7 mouse cellular contexts compared by ENCODE assay signal in the genomic region with DNA sequence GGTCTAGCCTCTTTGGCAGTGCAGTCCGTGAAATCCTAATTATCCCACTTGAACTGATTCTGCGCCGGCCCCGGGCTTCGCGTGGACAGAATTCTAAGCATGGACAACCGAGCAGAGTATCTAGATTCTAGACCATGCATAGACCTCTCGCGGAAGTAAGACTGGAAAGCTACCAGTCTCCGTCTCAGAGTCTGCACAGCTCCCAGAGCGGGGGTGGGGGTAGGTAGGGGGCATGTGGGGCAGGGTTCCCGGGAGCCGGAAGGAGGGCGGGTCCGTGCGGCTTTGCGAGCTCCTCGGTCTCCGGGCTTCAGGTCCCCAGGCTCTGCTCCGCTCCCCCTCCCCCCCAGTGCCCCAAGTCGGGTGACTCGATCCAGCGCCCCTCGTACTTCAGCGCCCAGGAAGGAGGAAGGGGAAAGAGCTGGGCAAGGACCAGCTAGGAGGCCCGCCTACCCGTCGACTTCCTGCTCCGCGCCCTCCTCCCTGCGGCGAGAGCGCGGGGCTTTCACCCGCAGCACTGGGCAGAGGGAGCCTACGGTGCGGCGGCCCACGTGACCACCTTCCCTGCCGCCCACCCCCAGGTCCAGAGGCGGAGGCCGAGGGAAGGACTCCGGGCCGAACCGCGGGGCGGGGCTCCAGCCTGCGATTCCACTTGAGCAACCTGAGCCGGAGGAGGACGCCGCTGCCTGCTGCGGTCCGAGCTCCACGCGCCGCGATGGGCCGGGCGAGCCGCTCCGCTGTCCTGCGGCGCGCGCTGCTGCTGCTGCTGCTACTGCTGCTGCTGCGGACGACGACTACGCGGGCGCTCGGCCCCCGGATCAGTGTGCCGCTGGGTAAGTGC. TPM values are rescaled to one million over a fixed set of nuclear protein-coding genes. Genes with fewer than 3 reads are reported as not detected.
DNase-seq lines count a peak whose midpoint lies in the region; ATAC-seq and TF ChIP-seq lines count a peak whose summit lies in the region.

No protein-coding gene starts in this region.

- TF ChIP-seq POLR2A in spleen, adult 2 months (IDR thresholded peaks at IDR 0.05; ENCODE audit: low read depth, low read length): peak; percentile 44

- H3K4me3 ChIP-seq in embryonic facial prominence, embryonic 10.5 days: peak overlapping the region; percentile 79
- peak overlapping the region; percentile 70 for H3K4me3 ChIP-seq in limb, embryonic 12.5 days (replicated peaks)
- H3K4me3 ChIP-seq in midbrain, embryonic 14.5 days (replicated peaks; ENCODE audit: low read depth, low read length): peak overlapping the region; percentile 75
- H3K4me3 ChIP-seq in spleen, adult 2 months (ENCODE audit: extremely low read depth, insufficient read depth, insufficient read length): peak overlapping the region; percentile 91

- H3K9ac ChIP-seq in limb, embryonic 12.5 days (replicated peaks): peak overlapping the region; percentile 81
- peak overlapping the region; percentile 86 for H3K9ac ChIP-seq in midbrain, embryonic 14.5 days (replicated peaks; ENCODE audit: low read length)

- peak overlapping the region; percentile 97 for H3K27ac ChIP-seq in embryonic facial prominence, embryonic 10.5 days (replicated peaks)
- peak overlapping the region; percentile 96 for H3K27ac ChIP-seq in limb, embryonic 12.5 days
- H3K27ac ChIP-seq in midbrain, embryonic 14.5 days (replicated peaks; ENCODE audit: low read depth, low read length): peak overlapping the region; percentile 97
- peak overlapping the region; percentile 96 for H3K27ac ChIP-seq in spleen, adult 2 months (ENCODE audit: insufficient read depth, low read length)

- ATAC-seq in granulocyte monocyte progenitor cell, adult 5-6 weeks (replicated peaks; ENCODE audit: poor library complexity, severe bottlenecking): peak; percentile 79
- ATAC-seq in limb, embryonic 12.5 days (ENCODE audit: insufficient number of reproducible peaks, insufficient read depth, low FRiP score, low TSS enrichment, low read depth): peak; percentile 95
- ATAC-seq in midbrain, embryonic 14.5 days (ENCODE audit: low FRiP score, low TSS enrichment): peak; percentile 90

- under 1% methylated on average over 74 of the region's 74 CpGs for WGBS in embryonic facial prominence, embryonic 10.5 days
- under 1% methylated on average over 70 of the region's 74 CpGs for WGBS in limb, embryonic 12.5 days
- under 1% methylated on average over 69 of the region's 74 CpGs for WGBS in midbrain, embryonic 14.5 days
- WGBS in spleen, adult 2 months: under 1% methylated on average over 74 of the region's 74 CpGs

- H3K4me1 ChIP-seq in embryonic facial prominence, embryonic 10.5 days: peaks cover 57% of the 10 kb centered on the region
- H3K4me1 ChIP-seq in limb, embryonic 12.5 days (replicated peaks): peaks cover 39% of the 10 kb centered on the region
- H3K4me1 ChIP-seq in midbrain, embryonic 14.5 days (ENCODE audit: control insufficient read depth, insufficient read depth, low read length): peaks cover 58% of the 10 kb centered on the region
- H3K4me1 ChIP-seq in spleen, adult 2 months (ENCODE audit: control insufficient read depth, insufficient read depth, insufficient read length): peaks cover 53% of the 10 kb centered on the region

- no peak for TF ChIP-seq CTCF in spleen, adult 2 months (IDR thresholded peaks at IDR 0.05; ENCODE audit: extremely low read depth, insufficient read depth, insufficient read length, insufficient replicate concordance)

- DNase-seq in adrenal gland, adult 2 months: peak; percentile 93
- DNase-seq in embryonic facial prominence, embryonic 10.5 days (ENCODE audit: low spot score): peak; percentile 96
- peak; percentile 86 for DNase-seq in kidney, adult 11 months
- DNase-seq in midbrain, embryonic 14.5 days: peak; percentile 90
- peak in 1 of 2 experiments; percentile 74 for DNase-seq in spleen, adult 2 months (ENCODE audit: low read depth in 1 of 2, low spot score in 2 of 2)

- peak overlapping the region; percentile 84 for H3K4me2 ChIP-seq in limb, embryonic 12.5 days
- peak overlapping the region; percentile 60 for H3K4me2 ChIP-seq in midbrain, embryonic 14.5 days (ENCODE audit: low read length)

- H3K9me3 ChIP-seq in embryonic facial prominence, embryonic 10.5 days: no peaks in the 10 kb centered on the region
- no peaks in the 10 kb centered on the region for H3K9me3 ChIP-seq in limb, embryonic 12.5 days
- no peaks in the 10 kb centered on the region for H3K9me3 ChIP-seq in midbrain, embryonic 14.5 days (ENCODE audit: control insufficient read depth, low read length)

- peaks cover 19% of the 10 kb centered on the region for H3K36me3 ChIP-seq in embryonic facial prominence, embryonic 10.5 days (replicated peaks)
- no peaks in the 10 kb centered on the region; the same call in 1 of the 2 replicates for H3K36me3 ChIP-seq in limb, embryonic 12.5 days
- no peaks in the 10 kb centered on the region for H3K36me3 ChIP-seq in midbrain, embryonic 14.5 days (ENCODE audit: control insufficient read depth, insufficient read depth, low read length)
- H3K36me3 ChIP-seq in spleen, adult 2 months (ENCODE audit: control insufficient read depth, insufficient read depth, low read length): peaks cover 4% of the 10 kb centered on the region

- no peaks in the 10 kb centered on the region for H3K27me3 ChIP-seq in embryonic facial prominence, embryonic 10.5 days (replicated peaks; ENCODE audit: low read depth, poor library complexity, severe bottlenecking)
- no peaks in the 10 kb centered on the region for H3K27me3 ChIP-seq in limb, embryonic 12.5 days
- H3K27me3 ChIP-seq in midbrain, embryonic 14.5 days (ENCODE audit: control insufficient read depth, insufficient read depth, low read length): no peaks in the 10 kb centered on the region
- H3K27me3 ChIP-seq in spleen, adult 2 months (ENCODE audit: control insufficient read depth, insufficient read depth, low read length): no peaks in the 10 kb centered on the region

RNA-seq across cellular contexts. Expression of gene Sema4b, which starts 11.5 kb away (rescaled TPM):
- 10 to 100 TPM; 57.7 to 66.4 TPM for total RNA-seq in adrenal gland, adult 2 months (2021)
- polyA plus RNA-seq in adrenal gland, adult 2 months (2012; rRNA removed): 55.1 and 65.8 TPM in 2 replicates
- polyA plus RNA-seq in embryonic facial prominence, embryonic 10.5 days (2016; fragmentation: Nextera tagmentation; extraction: Ambion mirVana): 11.4 and 11.9 TPM in 2 replicates
- total RNA-seq in granulocyte monocyte progenitor cell, adult 5-6 weeks (2014; fragmentation: Nextera tagmentation): 6.2 and 6.6 TPM in 2 replicates
- 3.6 and 4.4 TPM in 2 replicates for total RNA-seq in granulocyte monocyte progenitor cell, adult 5-6 weeks (2017)
- polyA plus RNA-seq in limb, embryonic 12.5 days (2016; fragmentation: Nextera tagmentation; extraction: Ambion mirVana): 12.2 and 13.5 TPM in 2 replicates
- 19.8 and 21.9 TPM in 2 replicates for polyA plus RNA-seq in midbrain, embryonic 14.5 days (2014; fragmentation: Nextera tagmentation; extraction: Ambion mirVana)
- polyA plus RNA-seq in spleen, adult 2 months (2012; rRNA removed): 69.5 and 81.3 TPM in 2 replicates

RNA-seq across cellular contexts. Expression of gene Cib1, which starts 34.5 kb away (rescaled TPM):
- total RNA-seq in adrenal gland, adult 2 months (2021): 10 to 100 TPM; 66.7 to 75.3 TPM
- 110 and 126 TPM in 2 replicates for polyA plus RNA-seq in adrenal gland, adult 2 months (2012; rRNA removed)
- 67.4 and 70.8 TPM in 2 replicates for polyA plus RNA-seq in embryonic facial prominence, embryonic 10.5 days (2016; fragmentation: Nextera tagmentation; extraction: Ambion mirVana)
- total RNA-seq in granulocyte monocyte progenitor cell, adult 5-6 weeks (2014; fragmentation: Nextera tagmentation): 45.3 and 77.8 TPM in 2 replicates
- total RNA-seq in granulocyte monocyte progenitor cell, adult 5-6 weeks (2017): 25.0 and 67.5 TPM in 2 replicates
- polyA plus RNA-seq in limb, embryonic 12.5 days (2016; fragmentation: Nextera tagmentation; extraction: Ambion mirVana): 47.5 and 49.7 TPM in 2 replicates
- 24.2 and 26.7 TPM in 2 replicates for polyA plus RNA-seq in midbrain, embryonic 14.5 days (2014; fragmentation: Nextera tagmentation; extraction: Ambion mirVana)
- polyA plus RNA-seq in spleen, adult 2 months (2012; rRNA removed): 117 and 118 TPM in 2 replicates

RNA-seq across cellular contexts. Expression of gene Gdpgp1, which starts 34.5 kb away (rescaled TPM):
- total RNA-seq in adrenal gland, adult 2 months (2021): 1 to 10 TPM; 3.6 to 4.6 TPM
- polyA plus RNA-seq in adrenal gland, adult 2 months (2012; rRNA removed): 2.6 and 2.9 TPM in 2 replicates
- polyA plus RNA-seq in embryonic facial prominence, embryonic 10.5 days (2016; fragmentation: Nextera tagmentation; extraction: Ambion mirVana): 6.6 and 6.7 TPM in 2 replicates
- 4.5 and 10.0 TPM in 2 replicates for total RNA-seq in granulocyte monocyte progenitor cell, adult 5-6 weeks (2014; fragmentation: Nextera tagmentation)
- 1.9 and 3.0 TPM in 2 replicates for total RNA-seq in granulocyte monocyte progenitor cell, adult 5-6 weeks (2017)
- 3.2 and 3.7 TPM in 2 replicates for polyA plus RNA-seq in limb, embryonic 12.5 days (2016; fragmentation: Nextera tagmentation; extraction: Ambion mirVana)
- polyA plus RNA-seq in midbrain, embryonic 14.5 days (2014; fragmentation: Nextera tagmentation; extraction: Ambion mirVana): 4.0 TPM in 2 replicates
- polyA plus RNA-seq in spleen, adult 2 months (2012; rRNA removed): 3.0 and 3.7 TPM in 2 replicates

RNA-seq across cellular contexts. Expression of gene Ttll13, which starts 48.0 kb away (rescaled TPM):
- 1 to 10 TPM in 1 of 2 experiments, under 1 TPM in 1; 0.89 to 1.2 TPM for total RNA-seq in adrenal gland, adult 2 months (2021)
- polyA plus RNA-seq in adrenal gland, adult 2 months (2012; rRNA removed): 0.66 TPM in 2 replicates
- polyA plus RNA-seq in embryonic facial prominence, embryonic 10.5 days (2016; fragmentation: Nextera tagmentation; extraction: Ambion mirVana): 0.57 and 0.89 TPM in 2 replicates
- total RNA-seq in granulocyte monocyte progenitor cell, adult 5-6 weeks (2014; fragmentation: Nextera tagmentation): 0.36 TPM in 1 of 2 replicates, not detected in the other
- total RNA-seq in granulocyte monocyte progenitor cell, adult 5-6 weeks (2017): not detected in 2 replicates
- 0.41 and 0.79 TPM in 2 replicates for polyA plus RNA-seq in limb, embryonic 12.5 days (2016; fragmentation: Nextera tagmentation; extraction: Ambion mirVana)
- 1.2 and 2.2 TPM in 2 replicates for polyA plus RNA-seq in midbrain, embryonic 14.5 days (2014; fragmentation: Nextera tagmentation; extraction: Ambion mirVana)
- polyA plus RNA-seq in spleen, adult 2 months (2012; rRNA removed): 0.25 and 0.31 TPM in 2 replicates
